Mouse (Mus musculus) intestine, embryonic 16.5 days (tissue): ENCODE data around the gene Foxn3. TPM values are rescaled to one million over a fixed set of nuclear protein-coding genes. Genes with fewer than 3 reads are reported as not detected.

Experiments
- ATAC-seq: fragments of 200-750 bp; cut with Nextera tagmentation; 2 replicates; pipeline ENCODE4 v1.8.0; 2017; ENCODE audit warnings: moderate TSS enrichment, moderate library complexity
- H3K27ac ChIP-seq: fragments of 300-500 bp; sonication (generic); 2 replicates; pipeline ENCODE4 v1.5.1; 2014; ENCODE audit warnings: mild to moderate bottlenecking, low read length
- H3K27me3 ChIP-seq: fragments of 300-500 bp; sonication (generic); replicated peaks from 2 replicates; pipeline ENCODE4 v1.6.1; 2014; ENCODE audit warnings: low read length, control low read depth, mixed read lengths; ENCODE audit not compliant: control insufficient read depth, insufficient read depth
- H3K36me3 ChIP-seq: fragments of 300-500 bp; sonication (generic); 2 replicates; pipeline ENCODE4 v1.6.1; 2014; ENCODE audit warnings: low read length, control low read depth; ENCODE audit not compliant: control insufficient read depth, insufficient read depth
- H3K4me1 ChIP-seq: fragments of 300-500 bp; sonication (generic); 2 replicates; pipeline ENCODE4 v1.6.1; 2014; ENCODE audit warnings: low read length, control low read depth, mixed read lengths; ENCODE audit not compliant: control insufficient read depth, insufficient read depth
- H3K4me2 ChIP-seq: fragments of 300-500 bp; sonication (generic); 2 replicates; pipeline ENCODE4 v1.6.1; 2014; ENCODE audit warnings: low read depth, low read length, control low read depth
- H3K4me3 ChIP-seq: fragments of 300-500 bp; sonication (generic); 2 replicates; pipeline ENCODE4 v1.5.1; 2014; ENCODE audit warnings: mild to moderate bottlenecking, low read length
- H3K9ac ChIP-seq: fragments of 300-500 bp; sonication (generic); 2 replicates; pipeline ENCODE4 v1.6.1; 2014; ENCODE audit warnings: low read depth, low read length
- H3K9me3 ChIP-seq: fragments of 300-500 bp; sonication (generic); 2 replicates; pipeline ENCODE4 v1.6.1; 2016; ENCODE audit warnings: low read length, control low read depth; ENCODE audit not compliant: control insufficient read depth
- WGBS: fragments of 180-500 bp; shearing (Covaris S2); extraction: QIAGEN DNeasy Blood & Tissue Kit; methylation state at CpG from one replicate; pipeline ENCODE4 v1.1.7; 2014; 5-methylcytosine and 5-hydroxymethylcytosine counted together
- polyA plus RNA-seq: library from polyadenylated mRNA; unstranded; fragments of >200 nt; fragmentation: Nextera tagmentation; extraction: Ambion mirVana; gene quantifications from 2 replicates; pipeline ENCODE4 v1.2.1, GENCODE M21; 2015

Foxn3 gene
- polyA plus RNA-seq, 1 experiment from 2014 or later = 43.0 TPM

DNA sequence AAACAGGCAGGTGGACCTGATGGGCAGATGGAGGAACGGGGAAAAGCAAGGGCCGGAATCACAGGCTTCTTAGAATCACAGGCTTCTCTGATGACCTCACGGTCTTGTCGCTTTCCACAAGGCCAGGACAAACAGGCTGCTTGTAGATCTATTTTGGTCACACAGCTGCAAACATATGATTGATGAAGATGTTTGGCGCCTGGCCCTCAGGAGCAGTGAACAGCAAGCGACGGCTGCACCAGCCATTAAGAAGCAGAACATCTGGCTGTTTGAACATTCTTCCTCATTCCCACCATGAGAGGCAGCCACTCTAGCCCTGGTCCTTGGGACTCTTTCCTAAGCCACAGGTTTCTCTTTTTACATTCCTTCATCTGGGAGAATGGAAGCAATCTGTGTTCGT, 294.0 kb downstream of the Foxn3 start:
- Histone ChIP-seq H3K27me3 (no peaks in the 10 kb centered on the region), H3K9ac (no peak overlapping the region), H3K4me2 (no peak overlapping the region), H3K36me3 (no peaks in the 10 kb centered on the region), H3K9me3 (no peaks in the 10 kb centered on the region), H3K4me3 (no peak overlapping the region), H3K27ac (no peak overlapping the region), H3K4me1 (no peaks in the 10 kb centered on the region)
- WGBS = 54% methylated on average over 8 of the region's 8 CpGs
- ATAC-seq = peak; percentile 58; the same call in 1 of the 2 replicates

GRCm38 (mm10) chr12:99268954-99269353, 294.4 kb downstream of the Foxn3 start:
- 83% methylated on average over 11 of the region's 11 CpGs for WGBS
- Histone ChIP-seq H3K27me3 (no peaks in the 10 kb centered on the region), H3K4me1 (no peaks in the 10 kb centered on the region), H3K4me3 (no peak overlapping the region), H3K9ac (no peak overlapping the region), H3K9me3 (no peaks in the 10 kb centered on the region), H3K36me3 (no peaks in the 10 kb centered on the region), H3K4me2 (no peak overlapping the region), H3K27ac (no peak overlapping the region)
- no peak for ATAC-seq

GRCm38 (mm10) chr12:99267732-99268131, 295.6 kb downstream of the Foxn3 start:
- no peak overlapping the region for H3K9ac ChIP-seq
- no peaks in the 10 kb centered on the region for H3K36me3 ChIP-seq
- H3K4me3 ChIP-seq = no peak overlapping the region
- ATAC-seq = no peak
- H3K9me3 ChIP-seq = no peaks in the 10 kb centered on the region
- no peaks in the 10 kb centered on the region for H3K4me1 ChIP-seq
- H3K27me3 ChIP-seq = no peaks in the 10 kb centered on the region
- 80% methylated on average over 11 of the region's 11 CpGs for WGBS
- no peak overlapping the region for H3K27ac ChIP-seq
- H3K4me2 ChIP-seq = no peak overlapping the region

- Histone ChIP-seq H3K36me3 (no peaks in the 10 kb centered on the region), H3K9ac (no peak overlapping the region), H3K4me2 (no peak overlapping the region), H3K27ac (no peak overlapping the region), H3K27me3 (no peaks in the 10 kb centered on the region), H3K4me1 (no peaks in the 10 kb centered on the region), H3K9me3 (no peaks in the 10 kb centered on the region), H3K4me3 (no peak overlapping the region)
- WGBS = 87% methylated on average over 7 of the region's 7 CpGs
- no peak for ATAC-seq
These were observed 296.9 kb downstream of the Foxn3 start for GRCm38 (mm10) chr12:99266434-99266833.

- H3K9me3 ChIP-seq = no peaks in the 10 kb centered on the region
- H3K27me3 ChIP-seq = no peaks in the 10 kb centered on the region
- no peaks in the 10 kb centered on the region for H3K4me1 ChIP-seq
- H3K27ac ChIP-seq = no peak overlapping the region
- no peaks in the 10 kb centered on the region for H3K36me3 ChIP-seq
- 86% methylated on average over 6 of the region's 6 CpGs for WGBS
- ATAC-seq = no peak
- no peak overlapping the region for H3K4me3 ChIP-seq
- no peak overlapping the region for H3K4me2 ChIP-seq
- no peak overlapping the region for H3K9ac ChIP-seq
These were observed 297.6 kb downstream of the Foxn3 start for GRCm38 (mm10) chr12:99265777-99266176.

DNA sequence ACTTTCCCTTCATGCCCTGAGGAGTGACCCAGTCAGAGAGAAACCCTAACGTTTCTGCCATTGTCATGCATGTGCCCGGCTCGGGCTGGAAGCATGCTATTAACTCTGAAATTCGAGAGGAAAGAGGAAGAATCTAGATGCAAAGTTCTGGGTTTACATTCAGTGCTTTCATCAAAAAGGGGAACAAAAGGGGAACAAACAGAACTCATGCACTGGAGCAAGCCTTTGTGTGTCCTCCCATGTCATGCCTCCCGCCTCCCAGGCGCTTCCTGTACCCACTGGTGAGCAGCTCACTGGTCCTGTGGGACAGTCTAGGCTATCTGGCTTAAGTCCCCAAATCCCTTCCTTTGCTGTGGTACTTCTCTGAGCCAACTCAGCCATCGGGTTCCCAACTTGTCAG, 299.0 kb downstream of the Foxn3 start:
- no peak overlapping the region for H3K27ac ChIP-seq
- H3K27me3 ChIP-seq = no peaks in the 10 kb centered on the region
- H3K4me1 ChIP-seq = peaks cover 5% of the 10 kb centered on the region
- no peak for ATAC-seq
- no peak overlapping the region for H3K4me3 ChIP-seq
- H3K36me3 ChIP-seq = no peaks in the 10 kb centered on the region
- no peaks in the 10 kb centered on the region for H3K9me3 ChIP-seq
- 83% methylated on average over 7 of the region's 7 CpGs for WGBS
- no peak overlapping the region for H3K9ac ChIP-seq
- no peak overlapping the region for H3K4me2 ChIP-seq

DNA sequence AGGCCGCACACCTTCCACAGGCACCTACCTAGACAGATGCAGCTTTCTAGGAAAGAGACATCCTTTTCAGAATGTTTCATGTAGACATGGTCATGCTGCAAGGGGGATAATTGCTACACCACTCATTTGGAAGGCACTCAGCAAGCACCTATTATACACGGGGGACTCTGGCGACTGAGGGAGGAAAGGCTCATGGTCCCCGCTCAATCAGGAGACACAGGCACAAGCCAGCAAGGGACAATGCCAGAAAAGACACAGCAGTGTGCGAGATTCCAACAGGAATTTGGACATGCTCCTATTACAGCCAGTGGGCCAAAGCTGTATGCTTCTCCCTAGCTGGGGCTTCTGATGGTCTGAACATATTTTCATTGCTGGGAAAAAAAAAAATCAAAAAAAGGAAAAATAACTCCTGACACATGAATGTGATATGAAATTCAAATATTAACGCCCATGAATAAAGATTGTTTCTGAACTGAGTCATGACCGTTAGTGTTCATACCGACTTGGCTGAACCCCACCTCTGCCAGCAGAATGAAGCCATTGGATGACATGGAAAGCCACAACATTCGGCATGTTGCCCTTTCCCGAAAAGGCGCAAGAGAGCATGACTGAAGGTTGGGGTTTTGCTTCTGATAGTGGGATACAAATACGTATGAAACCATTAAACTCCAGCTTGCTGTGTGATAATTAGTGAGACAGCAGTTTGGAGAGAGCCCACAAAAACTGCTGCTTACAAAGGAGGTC, 299.6 kb downstream of the Foxn3 start:
- 89% methylated on average over 12 of the region's 12 CpGs for WGBS
- peaks cover 7% of the 10 kb centered on the region for H3K4me1 ChIP-seq
- no peaks in the 10 kb centered on the region for H3K36me3 ChIP-seq
- no peak overlapping the region for H3K4me2 ChIP-seq
- no peak overlapping the region for H3K4me3 ChIP-seq
- H3K9me3 ChIP-seq = no peaks in the 10 kb centered on the region
- H3K27me3 ChIP-seq = no peaks in the 10 kb centered on the region
- ATAC-seq = no peak
- H3K27ac ChIP-seq = no peak overlapping the region
- H3K9ac ChIP-seq = no peak overlapping the region

- no peak for ATAC-seq
- no peak overlapping the region for H3K9ac ChIP-seq
- peaks cover 13% of the 10 kb centered on the region for H3K4me1 ChIP-seq
- H3K4me2 ChIP-seq = no peak overlapping the region
- no peak overlapping the region for H3K27ac ChIP-seq
- H3K36me3 ChIP-seq = no peaks in the 10 kb centered on the region
- no peaks in the 10 kb centered on the region for H3K27me3 ChIP-seq
- no peaks in the 10 kb centered on the region for H3K9me3 ChIP-seq
- H3K4me3 ChIP-seq = no peak overlapping the region
- WGBS = 77% methylated on average over 1 of the region's 1 CpGs
These were observed 300.5 kb downstream of the Foxn3 start for GRCm38 (mm10) chr12:99262840-99263239.

DNA sequence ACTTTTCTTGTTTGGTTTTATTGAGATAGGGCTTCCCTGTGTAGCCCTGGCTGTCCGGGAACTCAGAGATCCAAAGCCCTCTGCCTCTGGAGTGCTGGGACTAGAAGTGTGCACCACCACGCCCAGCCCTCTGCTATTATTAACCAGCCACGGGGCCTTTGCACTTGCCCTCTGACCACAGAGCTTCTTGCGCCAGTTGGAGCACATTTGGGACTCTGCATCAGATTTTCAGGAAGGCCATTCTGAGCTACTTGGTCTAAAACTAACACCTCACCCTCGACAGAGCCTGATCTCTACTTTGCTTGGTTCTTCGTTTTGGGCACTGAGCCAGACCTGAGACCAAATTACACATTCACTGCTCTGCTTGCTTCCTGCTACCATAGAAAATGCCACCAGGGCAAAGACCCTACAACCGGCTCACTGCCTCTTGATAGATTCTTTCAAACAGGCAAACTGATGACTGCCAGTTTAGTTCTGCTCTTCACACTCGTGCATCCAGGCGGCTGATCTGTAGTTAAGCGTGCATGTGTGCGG, 301.2 kb downstream of the Foxn3 start:
- WGBS = 80% methylated on average over 11 of the region's 11 CpGs
- no peak for ATAC-seq
- no peak overlapping the region for H3K4me3 ChIP-seq

GRCm38 (mm10) chr12:99260171-99260570, 303.2 kb downstream of the Foxn3 start:
- ATAC-seq = no peak
- Histone ChIP-seq H3K9me3 (no peaks in the 10 kb centered on the region), H3K4me3 (no peak overlapping the region), H3K9ac (no peak overlapping the region), H3K27ac (no peak overlapping the region), H3K4me2 (no peak overlapping the region), H3K36me3 (no peaks in the 10 kb centered on the region), H3K4me1 (peaks cover 13% of the 10 kb centered on the region), H3K27me3 (no peaks in the 10 kb centered on the region)
- WGBS = 67% methylated on average over 10 of the region's 10 CpGs

More for the DNA sequence above, 301.2 kb downstream of the Foxn3 start:
- no peaks in the 10 kb centered on the region for H3K36me3 ChIP-seq
- no peak overlapping the region for H3K9ac ChIP-seq
- no peaks in the 10 kb centered on the region for H3K27me3 ChIP-seq
- H3K27ac ChIP-seq = no peak overlapping the region
- H3K4me2 ChIP-seq = no peak overlapping the region
- no peaks in the 10 kb centered on the region for H3K9me3 ChIP-seq
- peaks cover 13% of the 10 kb centered on the region for H3K4me1 ChIP-seq
